Mouse (Mus musculus) thymus, adult 2 months (tissue): ENCODE results near the gene Vgll4.

Source experiments
- CTCF ChIP-seq: fragments of 200-500 bp; IDR thresholded peaks from 2 replicates; pipeline ENCODE4 v1.5.1; 2012; ENCODE audit warnings: mild to moderate bottlenecking, control low read depth, low read length, moderate library complexity, borderline replicate concordance; ENCODE audit not compliant: control insufficient read depth, poor library complexity, insufficient read depth; ENCODE audit errors: extremely low read depth
- POLR2A ChIP-seq: fragments of 200-500 bp; IDR thresholded peaks from 2 replicates; pipeline ENCODE4 v1.6.1; 2012; ENCODE audit warnings: mild to moderate bottlenecking, low read length, control low read depth, moderate library complexity; ENCODE audit not compliant: control insufficient read depth, poor library complexity, insufficient read depth; ENCODE audit errors: extremely low read depth

DNA sequence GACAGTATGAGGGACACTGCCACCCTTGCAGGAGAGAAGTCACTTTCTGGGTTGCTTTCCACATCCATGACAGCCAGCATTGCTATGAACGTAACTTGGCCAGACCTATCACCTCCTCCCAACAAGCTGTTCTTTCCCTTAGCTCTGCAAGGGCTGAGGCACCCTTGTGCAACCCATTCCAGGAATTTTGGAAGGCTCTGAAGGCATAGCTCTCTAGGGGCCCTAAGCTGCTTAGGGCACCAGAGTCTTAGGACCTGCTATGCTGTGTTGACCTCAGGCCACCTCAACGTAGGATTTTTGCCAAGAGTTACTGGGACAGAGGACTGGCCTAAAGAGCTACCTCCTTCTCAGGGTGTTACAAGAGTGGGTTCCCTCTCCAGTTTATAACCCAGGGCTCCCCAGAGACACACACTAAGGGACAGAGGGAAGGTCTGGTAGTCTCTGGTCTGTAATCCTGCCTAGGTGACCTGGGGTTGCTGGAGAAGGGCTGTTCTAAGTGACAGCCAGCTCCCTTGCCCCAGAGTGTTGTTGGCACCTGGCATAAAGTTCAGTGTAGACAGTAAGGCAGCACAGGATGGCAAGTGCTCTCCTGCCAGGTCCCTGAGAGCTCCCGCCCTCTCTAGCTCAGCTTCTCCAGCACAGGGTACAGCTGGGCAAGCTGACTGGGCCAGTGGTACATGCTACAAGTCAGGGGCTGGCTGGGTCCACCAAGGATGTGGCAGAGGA is 111.6 kb downstream of the Vgll4 start:
- TF ChIP-seq CTCF (no peak), POLR2A (no peak)
